Mouse (Mus musculus) right cerebral cortex, postnatal 36 days (tissue): ENCODE measurements around the gene Nceh1.

Experiments used
- DNase-seq, 2 experiments: peaks; one replicate each; pipeline ENCODE4 v3.0.0; 2022; ENCODE audit warnings: low spot score in 2 of 2, mixed read lengths in 1 of 2

The Nceh1 gene

DNA sequence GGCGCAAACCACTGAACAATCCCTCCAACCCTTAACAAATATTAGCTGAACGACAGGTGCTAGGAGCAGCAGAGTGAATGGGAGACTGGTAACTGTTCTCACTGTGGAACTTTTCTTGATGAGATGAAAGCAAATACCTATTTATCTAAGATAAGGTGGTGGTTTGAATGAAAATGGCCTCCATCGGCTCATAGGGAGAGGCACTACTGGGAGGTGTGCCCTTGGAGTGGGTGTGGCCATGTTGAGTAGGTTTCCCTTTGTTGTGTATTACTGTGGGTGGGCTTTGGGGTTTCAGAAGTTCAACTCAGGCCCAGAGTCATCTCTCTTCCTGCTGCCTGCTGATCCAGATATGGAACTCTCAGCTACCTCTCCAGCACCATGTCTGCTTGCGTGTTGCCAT is 8.1 kb downstream of the Nceh1 start:
- no peak for DNase-seq

GRCm38 (mm10) chr3:27191856-27192255 is 9.1 kb downstream of the Nceh1 start:
- no peak for DNase-seq

DNA sequence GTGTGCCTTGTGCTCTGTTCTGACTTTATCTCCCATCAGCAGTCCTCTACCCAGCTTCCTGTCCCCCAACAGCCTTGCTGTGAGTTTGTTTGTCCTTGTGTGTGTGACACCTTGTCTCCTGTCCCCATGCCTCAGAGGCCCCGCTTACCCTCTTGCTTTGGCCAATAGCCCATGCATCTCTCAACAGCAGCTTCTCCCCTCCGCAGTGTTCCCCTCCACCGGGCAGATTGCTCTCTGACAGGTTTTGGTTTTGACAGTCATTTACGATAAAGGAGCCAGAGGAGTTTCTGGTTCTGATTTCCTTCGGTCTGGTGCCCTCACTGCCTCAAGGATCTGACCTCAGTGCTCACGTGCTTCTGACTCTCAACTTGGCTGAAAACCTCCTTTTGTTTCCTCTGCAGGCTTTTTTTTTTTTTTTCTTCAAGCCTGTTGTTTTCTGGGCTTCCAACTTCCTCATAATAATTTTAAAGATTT is 11.1 kb downstream of the Nceh1 start:
- no peak for DNase-seq

DNA sequence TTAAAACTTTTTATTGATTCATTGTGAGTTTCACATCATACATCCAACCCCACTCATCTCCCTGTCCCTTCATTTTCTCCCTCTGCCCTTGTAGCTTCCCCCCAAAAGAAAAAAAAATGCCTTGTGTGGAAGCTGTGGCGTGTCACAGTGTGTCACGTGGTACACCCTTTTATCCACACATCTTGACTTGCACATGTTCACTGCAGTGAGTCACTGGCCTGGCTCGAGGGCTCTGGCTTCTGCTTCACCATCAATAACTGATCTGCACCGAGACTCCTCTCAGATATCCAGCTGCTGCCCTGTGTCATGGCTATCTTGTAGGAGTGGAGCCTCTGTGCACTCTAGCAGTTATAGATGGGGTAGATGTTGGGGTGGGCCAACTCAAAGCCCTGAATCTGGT is 12.4 kb downstream of the Nceh1 start:
- DNase-seq, result no peak

GRCm38 (mm10) chr3:27195573-27196227 is 12.9 kb downstream of the Nceh1 start:
- DNase-seq, result no peak

DNA sequence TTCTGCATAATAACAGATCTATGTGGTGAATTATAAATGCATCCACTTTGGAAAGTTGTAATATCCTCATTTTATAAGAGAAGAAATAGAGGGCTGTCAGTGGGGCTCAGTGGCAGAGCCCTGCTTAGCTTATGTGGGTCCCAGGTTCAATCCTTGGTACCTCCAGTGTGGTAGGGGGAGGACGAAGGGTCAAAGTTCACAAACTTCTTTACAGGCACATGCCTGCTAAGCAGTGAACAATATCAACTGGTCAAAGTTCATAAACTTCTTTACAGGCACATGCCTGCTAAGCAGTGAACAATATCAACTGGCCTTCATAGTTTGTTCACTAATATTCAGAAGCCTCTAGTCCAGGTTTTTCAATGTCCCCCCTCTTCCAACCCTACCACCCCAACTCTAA is 13.8 kb downstream of the Nceh1 start:
- DNase-seq, result no peak

- DNase-seq, result no peak
Observed at GRCm38 (mm10) chr3:27197816-27198215, 15.1 kb downstream of the Nceh1 start.

DNA sequence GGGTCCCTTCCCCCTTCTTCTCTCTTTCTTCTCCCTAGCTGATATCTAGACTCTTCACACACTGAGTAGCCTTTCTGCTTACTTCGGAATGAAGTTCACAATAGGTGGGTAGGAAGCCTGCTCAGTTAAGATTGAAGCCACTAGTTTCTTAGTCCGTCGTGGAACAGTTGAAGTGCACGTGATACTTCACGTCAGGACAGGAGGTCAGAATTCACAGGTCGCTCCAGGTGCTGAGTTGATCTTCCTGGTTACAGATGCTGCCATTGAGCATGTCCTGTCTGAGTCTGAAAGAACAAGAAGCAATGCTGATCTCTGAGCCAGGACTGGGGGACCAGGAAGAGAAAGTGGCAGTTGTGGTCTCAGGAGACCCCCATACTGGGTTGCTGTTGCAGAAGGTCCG is 16.4 kb downstream of the Nceh1 start:
- no peak for DNase-seq

DNA sequence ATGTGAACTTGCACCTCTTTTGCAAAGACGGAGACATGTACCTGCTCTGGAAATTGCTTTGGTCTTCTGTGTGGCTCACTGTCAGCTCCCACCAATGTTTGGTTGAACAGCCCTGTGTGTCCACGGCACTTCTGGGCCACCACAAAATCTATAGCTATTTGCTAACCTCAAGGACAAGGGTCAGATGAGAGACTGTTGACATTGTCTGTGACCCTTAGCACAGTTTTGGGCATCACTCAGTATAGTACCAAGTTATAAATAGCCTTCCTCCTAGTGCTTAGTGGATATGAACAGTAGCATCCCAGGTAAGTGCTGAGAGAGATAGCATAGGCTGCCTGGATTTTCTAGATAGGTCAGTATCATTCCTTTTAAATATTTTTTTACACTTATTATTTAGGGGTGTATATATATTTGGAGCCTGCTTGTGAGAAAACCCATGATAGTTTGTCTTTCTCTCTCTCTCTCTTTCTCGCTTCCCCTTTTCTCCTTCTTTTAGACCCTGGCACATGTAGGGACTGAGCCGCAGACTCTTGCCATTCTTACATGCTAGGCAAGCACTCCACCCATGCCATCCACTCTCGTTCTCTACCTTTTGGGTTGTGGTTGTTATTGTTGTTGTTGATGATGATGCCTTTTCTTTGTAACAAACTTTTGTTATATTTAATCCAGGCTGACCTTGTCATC is 19.1 kb downstream of the Nceh1 start:
- DNase-seq, result no peak

- no peak for DNase-seq
Observed at GRCm38 (mm10) chr3:27205068-27205467, 22.3 kb downstream of the Nceh1 start.

DNA sequence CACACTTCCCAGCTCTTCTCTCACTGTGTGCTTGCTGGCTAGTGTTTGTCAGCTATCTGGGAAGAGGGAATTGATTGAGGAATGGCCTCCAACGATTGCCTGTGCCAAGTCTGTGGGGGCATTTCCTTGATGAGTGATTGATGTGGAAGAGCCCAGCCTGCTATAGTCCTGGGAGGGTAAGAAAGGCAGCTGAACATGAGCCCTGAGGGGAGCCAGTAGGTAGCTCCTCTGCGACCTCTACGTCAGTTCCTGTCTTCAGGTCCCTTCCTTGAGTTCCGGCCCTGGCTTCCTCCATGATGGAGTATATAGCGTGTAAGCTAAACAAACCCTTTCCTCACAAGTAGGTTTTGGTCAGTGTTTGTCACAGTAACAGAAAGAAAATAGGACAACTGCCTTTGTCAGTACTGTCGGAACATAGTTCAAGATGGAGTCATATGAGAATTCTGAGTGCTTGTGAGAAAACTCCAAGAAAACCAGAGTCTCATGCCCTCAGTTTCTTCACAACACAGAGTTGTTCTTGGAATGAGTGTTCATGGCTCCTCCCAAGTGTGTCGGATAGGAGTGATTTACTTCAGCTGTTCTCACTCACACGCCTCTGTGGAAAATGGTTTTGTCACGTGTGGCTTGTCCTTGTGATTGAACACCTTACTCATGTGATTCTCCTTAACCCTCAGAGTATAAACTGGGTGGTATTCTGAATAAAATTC is 22.9 kb downstream of the Nceh1 start:
- no peak for DNase-seq

DNA sequence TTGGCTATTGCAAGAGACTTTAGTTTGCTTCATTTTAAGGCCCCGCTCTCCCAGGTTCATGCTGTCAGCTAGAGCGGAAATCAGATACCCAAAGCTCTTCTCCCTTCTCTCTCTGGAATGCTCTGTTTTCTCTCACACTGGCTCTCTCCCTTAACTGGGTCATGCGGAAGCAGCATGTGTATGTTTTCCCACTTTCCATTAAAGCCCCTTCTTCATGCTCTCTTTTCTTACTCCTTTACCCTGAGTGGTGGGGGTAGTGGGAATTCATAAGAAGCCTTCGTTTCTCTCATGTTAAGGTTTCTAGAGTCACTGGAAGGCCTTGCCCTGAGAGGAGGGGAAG is 23.4 kb downstream of the Nceh1 start:
- no peak for DNase-seq

- no peak for DNase-seq
Observed at GRCm38 (mm10) chr3:27206577-27206976, 23.8 kb downstream of the Nceh1 start.

GRCm38 (mm10) chr3:27209707-27210106 is 26.9 kb downstream of the Nceh1 start:
- DNase-seq, result peak; percentile 46 to 74

- DNase-seq, result no peak
Observed at GRCm38 (mm10) chr3:27210271-27210670, 27.5 kb downstream of the Nceh1 start.

DNA sequence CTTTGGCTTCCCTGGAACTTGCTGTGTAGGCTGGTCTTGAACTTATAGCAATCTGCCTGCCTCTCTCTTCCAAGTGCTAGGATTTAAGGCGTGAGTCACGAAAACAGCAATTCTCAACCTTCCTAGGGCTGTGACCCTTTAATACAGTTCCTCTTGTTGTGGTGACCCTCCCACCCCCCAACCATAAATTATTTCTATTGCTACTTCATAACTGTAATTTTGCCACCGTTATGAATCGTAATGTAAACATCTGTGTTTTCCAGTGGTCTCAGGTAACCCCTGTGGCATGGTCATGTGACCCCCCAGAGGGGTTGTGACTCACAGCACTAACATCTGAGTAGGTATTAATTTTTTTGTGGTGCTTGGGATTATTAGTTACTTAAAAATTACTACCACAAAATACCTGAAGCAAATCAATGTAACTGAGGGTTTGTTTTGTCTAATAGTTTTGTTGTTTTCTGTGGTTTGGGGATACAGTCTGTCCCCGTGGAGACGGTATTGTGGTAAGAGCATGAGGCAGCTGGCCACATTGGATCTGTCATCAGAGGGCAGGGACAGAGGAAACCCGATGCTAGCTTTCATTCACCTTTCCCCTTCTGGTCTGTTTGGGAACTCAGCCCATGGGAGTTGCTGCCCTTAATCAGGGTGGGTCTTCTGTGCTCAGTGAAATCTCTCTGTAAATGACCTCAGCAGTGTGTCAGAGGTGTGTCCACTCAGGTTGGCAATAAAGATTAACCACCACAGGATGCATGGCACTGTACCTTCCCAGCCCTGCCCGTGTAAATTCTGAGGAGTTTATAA is 31.5 kb downstream of the Nceh1 start:
- no peak for DNase-seq

- DNase-seq, result no peak
Observed at GRCm38 (mm10) chr3:27217331-27217730, 34.6 kb downstream of the Nceh1 start.

- no peak for DNase-seq
Observed at GRCm38 (mm10) chr3:27218604-27219003, 35.8 kb downstream of the Nceh1 start.

DNA sequence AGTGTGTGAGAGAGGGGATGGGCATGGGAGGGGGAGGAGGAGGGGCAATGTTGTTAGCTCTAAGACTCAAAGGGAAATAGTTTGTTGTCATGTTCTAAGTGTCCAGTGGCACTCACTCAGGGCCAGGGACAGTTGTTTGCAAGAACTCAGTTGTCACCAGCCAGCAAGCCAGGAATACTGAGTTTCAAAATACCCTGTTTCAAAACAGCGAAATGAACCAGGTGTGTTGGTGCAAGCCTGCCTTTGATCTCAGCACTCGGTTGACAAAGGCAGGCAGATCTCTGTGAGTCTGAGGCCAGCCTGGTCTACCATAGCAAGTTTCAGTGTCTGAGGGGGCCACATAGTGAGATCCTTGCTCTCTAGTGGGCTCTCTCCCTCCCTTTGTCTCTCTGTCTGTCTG is 39.3 kb downstream of the Nceh1 start:
- DNase-seq, result no peak

DNA sequence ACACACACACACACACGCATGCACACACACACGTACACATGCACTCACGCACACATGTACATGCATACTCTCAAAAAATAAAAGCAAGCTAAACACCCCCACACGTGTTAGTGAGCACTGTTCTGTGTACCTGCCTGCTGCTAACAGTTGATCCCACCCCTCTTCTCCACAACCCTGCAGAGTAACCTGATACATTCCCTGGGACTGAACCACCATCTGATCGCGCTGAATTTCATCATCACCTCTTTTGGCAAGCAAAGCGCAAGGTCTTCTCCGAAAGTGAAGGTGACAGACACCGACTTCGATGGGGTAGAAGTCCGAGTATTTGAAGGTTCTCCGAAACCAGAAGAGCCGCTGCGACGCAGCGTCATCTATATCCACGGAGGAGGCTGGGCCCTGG is 39.7 kb downstream of the Nceh1 start:
- DNase-seq, result no peak

DNA sequence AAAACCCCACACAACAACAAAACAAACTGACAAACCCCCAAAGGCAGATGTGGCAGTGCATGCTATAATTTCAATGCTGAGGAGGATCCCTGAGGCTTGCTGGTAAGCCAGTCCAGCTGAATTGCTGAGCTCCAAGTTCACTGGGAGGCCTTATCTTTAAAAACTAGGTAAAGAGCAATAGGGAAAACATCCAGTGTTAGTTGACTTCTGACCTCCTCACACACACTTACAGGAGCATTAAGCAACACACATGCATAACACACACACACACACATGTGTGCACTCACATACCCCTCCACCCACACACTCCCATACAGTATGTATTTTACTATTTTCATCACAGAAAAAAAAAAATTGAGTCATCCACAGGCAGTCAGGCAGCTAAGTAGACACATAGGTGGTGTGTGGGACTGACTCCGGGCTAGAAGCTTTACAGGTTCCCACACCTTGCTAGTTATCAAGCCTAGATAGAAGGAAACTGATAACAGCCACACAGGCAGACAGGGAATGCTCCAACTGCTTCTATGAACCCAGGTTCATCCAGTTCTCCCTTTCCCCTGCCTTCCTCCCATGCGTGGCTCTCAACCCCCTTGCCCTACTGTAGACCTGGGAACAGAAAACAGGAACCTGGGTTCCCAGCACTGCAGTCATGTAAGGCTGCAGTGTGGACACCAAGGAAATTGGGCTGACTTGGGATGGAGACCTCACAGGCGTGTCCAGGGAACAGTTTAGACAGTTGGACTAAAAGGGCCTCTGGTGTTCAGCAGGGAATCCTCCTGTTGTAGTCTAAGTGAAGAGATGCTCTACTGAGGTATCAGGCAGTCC is 45.1 kb downstream of the Nceh1 start:
- no peak for DNase-seq
